Comparison of ENCODE assay signal across 8 mouse cellular contexts in genomic region chr8:105533892-105534329, GRCm38 (mm10). TPM values are rescaled to one million over a fixed set of nuclear protein-coding genes. Genes with fewer than 3 reads are reported as not detected.
DNase-seq lines count a peak whose midpoint lies in the region; ATAC-seq lines count a peak whose summit lies in the region.

No protein-coding gene starts in this region.

- H3K4me2 ChIP-seq in forebrain, embryonic 12.5 days = no peak overlapping the region

- WGBS in forebrain, embryonic 12.5 days = 0% methylated on average over 1 of the region's 1 CpGs

- H3K27ac ChIP-seq in forebrain, embryonic 12.5 days = peak overlapping the region; percentile 42; the same call in 1 of the 2 replicates

- no peaks in the 10 kb centered on the region for H3K27me3 ChIP-seq in forebrain, embryonic 12.5 days

- H3K9me3 ChIP-seq in forebrain, embryonic 12.5 days = no peaks in the 10 kb centered on the region

- H3K4me1 ChIP-seq in forebrain, embryonic 12.5 days = peaks cover 11% of the 10 kb centered on the region

- peak; percentile 61 for DNase-seq in cerebellum, adult 11 months
- peak; percentile 76 for DNase-seq in c-Kit-positive CD71-negative TER-119-negative erythroid progenitor cells, embryonic 14.5 days (ENCODE audit: low read depth)
- peak; percentile 87 for DNase-seq in heart, postnatal 4 days
- peak; percentile 53 to 69 for DNase-seq in layer of hippocampus, postnatal 14 days (ENCODE audit: low spot score in 2 of 2)
- DNase-seq in spleen, adult 12 weeks (ENCODE audit: low spot score) = peak; percentile 70

- H3K36me3 ChIP-seq in forebrain, embryonic 12.5 days (replicated peaks) = peaks cover 38% of the 10 kb centered on the region

- H3K4me3 ChIP-seq in forebrain, embryonic 12.5 days (replicated peaks) = no peak overlapping the region

- no peak; the same call in 1 of the 2 replicates for ATAC-seq in cerebellum, adult (ENCODE audit: insufficient number of reproducible peaks, low FRiP score, low TSS enrichment)
- ATAC-seq in forebrain, embryonic 12.5 days (ENCODE audit: low FRiP score) = peak; percentile 61
- peak; percentile 77 for ATAC-seq in megakaryocyte, adult 5-6 weeks (ENCODE audit: poor library complexity, severe bottlenecking)

- no peak overlapping the region for H3K9ac ChIP-seq in forebrain, embryonic 12.5 days

RNA-seq across cellular contexts. Expression of gene Hsd11b2, which starts 15.4 kb away (rescaled TPM):
- 10.9 and 12.0 TPM in 2 replicates for polyA plus RNA-seq in forebrain, embryonic 12.5 days (2016; fragmentation: Nextera tagmentation; extraction: Ambion mirVana)
- under 1 TPM; 0.43 to 0.52 TPM for total RNA-seq in heart, postnatal 4 days (2021)
- total RNA-seq in layer of hippocampus, postnatal 14 days (2021) = under 1 TPM; 0.18 to 0.21 TPM
- not detected in 2 replicates for total RNA-seq in megakaryocyte, adult 5-6 weeks (2015)
- total RNA-seq in megakaryocyte, adult 5-6 weeks (2017) = not detected in 2 replicates

RNA-seq across cellular contexts. Expression of gene Atp6v0d1, which starts 31.9 kb away (rescaled TPM):
- 94.3 and 95.4 TPM in 2 replicates for polyA plus RNA-seq in forebrain, embryonic 12.5 days (2016; fragmentation: Nextera tagmentation; extraction: Ambion mirVana)
- 10 to 100 TPM; 58.2 to 59.5 TPM for total RNA-seq in heart, postnatal 4 days (2021)
- 100 to 1,000 TPM; 321 to 323 TPM for total RNA-seq in layer of hippocampus, postnatal 14 days (2021)
- 222 and 239 TPM in 2 replicates for total RNA-seq in megakaryocyte, adult 5-6 weeks (2015)
- total RNA-seq in megakaryocyte, adult 5-6 weeks (2017) = 86.2 and 101 TPM in 2 replicates

RNA-seq across cellular contexts. Expression of gene Zdhhc1, which starts 37.2 kb away (rescaled TPM):
- 24.7 and 26.1 TPM in 2 replicates for polyA plus RNA-seq in forebrain, embryonic 12.5 days (2016; fragmentation: Nextera tagmentation; extraction: Ambion mirVana)
- 10 to 100 TPM; 14.6 to 15.9 TPM for total RNA-seq in heart, postnatal 4 days (2021)
- 10 to 100 TPM; 20.8 to 22.4 TPM for total RNA-seq in layer of hippocampus, postnatal 14 days (2021)
- 0.52 and 1.2 TPM in 2 replicates for total RNA-seq in megakaryocyte, adult 5-6 weeks (2015)
- total RNA-seq in megakaryocyte, adult 5-6 weeks (2017) = 0.20 and 0.92 TPM in 2 replicates

Comparison
In these comparisons a context has a peak if more than half of its experiments do, and no peak if none do; other contexts are left out.
1. RNA of gene Zdhhc1, which starts 37.2 kb away (total RNA-seq): 20.8 to 22.4 TPM in layer of hippocampus, postnatal 14 days and 14.6 to 15.9 TPM in heart, postnatal 4 days; 0.20 to 1.2 TPM in megakaryocyte, adult 5-6 weeks; every median in the first group is over 4 times any median in the second.
2. Peak in every context shown above with its lines, with median percentiles within 50 percentile points of each other: DNase-seq.